Mouse (Mus musculus): Measurements from ENCODE around the gene Atpif1. TPM values are rescaled to one million over a fixed set of nuclear protein-coding genes. Genes with fewer than 3 reads are reported as not detected.
"Not testable (repeated sequence)": the region's sequence is repeated elsewhere in the genome, so short reads cannot be mapped to it uniquely, and the experiment has no call there.

Atpif1 gene
- polyA plus RNA-seq, 1 experiment from 2014 or later: 1,097 TPM

DNA sequence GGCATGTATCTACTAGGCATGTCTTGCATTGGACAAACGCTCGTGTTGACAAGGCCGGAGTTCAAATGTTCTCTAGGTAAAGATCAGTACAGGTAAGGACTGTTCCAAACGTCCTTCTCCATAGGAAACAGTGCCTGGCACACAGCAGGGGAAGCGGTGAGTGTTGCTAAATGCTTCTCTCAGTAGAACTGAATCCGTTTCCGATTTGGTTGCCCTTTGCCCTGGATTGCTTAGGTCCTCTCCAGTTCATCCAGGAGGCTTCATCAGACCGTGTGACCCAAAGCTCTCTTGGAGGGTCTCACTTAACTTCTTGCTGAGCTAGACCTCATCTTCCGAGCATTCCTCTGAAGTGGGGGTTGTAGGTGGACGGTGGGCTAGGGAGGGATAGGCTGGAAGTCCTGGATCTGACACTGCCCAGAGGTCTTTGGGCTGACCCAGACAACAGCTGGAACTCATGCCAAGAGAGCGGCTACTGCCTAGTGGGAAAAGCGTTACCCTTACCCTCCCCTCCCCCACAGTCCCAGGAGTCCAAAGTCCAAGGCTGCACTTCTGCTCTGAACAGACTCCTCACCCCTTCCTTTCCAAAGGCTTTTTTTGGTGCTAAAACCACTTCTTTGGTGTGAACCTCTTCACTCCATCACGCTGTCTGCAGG lies 50.4 kb downstream of the Atpif1 start:
- Histone ChIP-seq H3K27me3 (no peaks in the 10 kb centered on the region), H3K27ac (replicated peaks) (no peak overlapping the region), H3K9ac (replicated peaks) (no peak overlapping the region), H3K4me3 (no peak overlapping the region), H3K36me3 (no peaks in the 10 kb centered on the region), H3K4me1 (no peaks in the 10 kb centered on the region), H3K4me2 (replicated peaks) (no peak overlapping the region), H3K9me3 (no peaks in the 10 kb centered on the region)
- ATAC-seq (replicated peaks): no peak
- 87% methylated on average over 13 of the region's 13 CpGs for WGBS

DNA sequence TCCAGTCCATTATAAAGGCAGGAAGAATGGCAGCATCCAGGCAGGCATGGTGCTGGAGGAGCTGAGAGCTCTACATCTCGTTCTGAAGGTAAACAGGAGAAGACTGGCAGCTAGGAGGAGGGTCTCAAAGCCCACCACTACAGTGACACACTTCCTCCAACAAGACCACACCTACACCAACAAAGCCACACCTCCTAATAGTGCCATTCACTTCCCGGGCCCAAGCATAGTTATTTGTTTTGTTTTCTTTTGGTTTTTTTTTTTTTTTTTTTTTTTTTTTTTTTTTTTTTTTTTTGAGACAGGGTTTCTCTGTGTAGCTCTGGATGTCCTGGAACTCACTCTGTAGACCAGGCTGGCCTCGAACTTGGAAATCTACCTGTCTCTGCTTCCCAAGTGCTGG lies 51.4 kb downstream of the Atpif1 start:
- H3K27ac ChIP-seq (replicated peaks); H3K36me3 ChIP-seq; H3K4me2 ChIP-seq (replicated peaks); H3K9ac ChIP-seq (replicated peaks); H3K27me3 ChIP-seq; H3K4me3 ChIP-seq; H3K4me1 ChIP-seq; H3K9me3 ChIP-seq; ATAC-seq (replicated peaks): not testable (repeated sequence)
- 76% methylated on average over 3 of the region's 3 CpGs for WGBS

Other genes starting within 250 kb of the Atpif1 start
- gene Rab42, start 230.3 kb downstream of the Atpif1 start, polyA plus RNA-seq (2015; fragmentation: Nextera tagmentation; extraction: Ambion mirVana): 0.60 and 1.0 TPM in 2 replicates
- 86.3 and 92.3 TPM in 2 replicates for gene Trnau1ap, start 204.1 kb downstream of the Atpif1 start, polyA plus RNA-seq (2015; fragmentation: Nextera tagmentation; extraction: Ambion mirVana)
- 53.3 and 55.1 TPM in 2 replicates for gene Rcc1, start 180.1 kb downstream of the Atpif1 start, polyA plus RNA-seq (2015; fragmentation: Nextera tagmentation; extraction: Ambion mirVana)
- gene Phactr4, start 111.2 kb downstream of the Atpif1 start, polyA plus RNA-seq (2015; fragmentation: Nextera tagmentation; extraction: Ambion mirVana): 11.5 and 12.6 TPM in 2 replicates
- gene Med18, start 69.7 kb downstream of the Atpif1 start, polyA plus RNA-seq (2015; fragmentation: Nextera tagmentation; extraction: Ambion mirVana): 20.8 and 21.3 TPM in 2 replicates
- 5.6 and 6.3 TPM in 2 replicates for gene Sesn2, start 23.2 kb downstream of the Atpif1 start, polyA plus RNA-seq (2015; fragmentation: Nextera tagmentation; extraction: Ambion mirVana)
- gene Dnajc8, start 1.9 kb upstream of the Atpif1 start, polyA plus RNA-seq (2015; fragmentation: Nextera tagmentation; extraction: Ambion mirVana): 146 and 150 TPM in 2 replicates
- 0.26 and 0.39 TPM in 2 replicates for gene Ptafr, start 30.4 kb upstream of the Atpif1 start, polyA plus RNA-seq (2015; fragmentation: Nextera tagmentation; extraction: Ambion mirVana)
- 17.8 and 19.7 TPM in 2 replicates for gene Eya3, start 105.3 kb upstream of the Atpif1 start, polyA plus RNA-seq (2015; fragmentation: Nextera tagmentation; extraction: Ambion mirVana)
- 3.4 and 3.6 TPM in 2 replicates for gene Xkr8, start 198.9 kb upstream of the Atpif1 start, polyA plus RNA-seq (2015; fragmentation: Nextera tagmentation; extraction: Ambion mirVana)
- 1.3 and 1.4 TPM in 2 replicates for gene Smpdl3b, start 223.6 kb upstream of the Atpif1 start, polyA plus RNA-seq (2015; fragmentation: Nextera tagmentation; extraction: Ambion mirVana)
- 63.2 and 69.4 TPM in 2 replicates for gene Rpa2, start 234.7 kb upstream of the Atpif1 start, polyA plus RNA-seq (2015; fragmentation: Nextera tagmentation; extraction: Ambion mirVana)